Comparison of ENCODE assay signal across 17 mouse cellular contexts in genomic region chr14:58510790-58511189, GRCm38 (mm10).
A peak's percentile ranks its signal among the peaks of the same experiment; 100 is the strongest.
DNase-seq lines count a peak whose midpoint lies in the region; ATAC-seq and TF ChIP-seq lines count a peak whose summit lies in the region.
"Had no signal": no experiment of that assay in that cellular context is flagged by ENCODE, and none has a peak within 500 bp of the region (broad histone marks: within the 10 kb centered on the region; RNA-seq: fewer than 3 reads in every experiment).

No protein-coding gene starts in this region.

- H3K36me3 ChIP-seq in liver, embryonic 14.5 days (replicated peaks; ENCODE audit: control insufficient read depth, insufficient read depth, low read depth) = no peaks in the 10 kb centered on the region
- no peaks in the 10 kb centered on the region for H3K36me3 ChIP-seq in liver, embryonic 11.5 days (ENCODE audit: control insufficient read depth, insufficient read depth, low read length)
- H3K36me3 ChIP-seq in CH12.LX (replicated peaks in 1 of 2; ENCODE audit: control insufficient read depth in 1 of 2, insufficient read depth in 1 of 2, low read length in 1 of 2) = no peaks in the 10 kb centered on the region
- H3K36me3 ChIP-seq in MEL (ENCODE audit: control insufficient read depth in 1 of 2, insufficient read depth in 2 of 2, low read length in 2 of 2) = no peaks in the 10 kb centered on the region
- H3K36me3 ChIP-seq: embryonic facial prominence, embryonic 12.5 days; hindbrain, embryonic 13.5 days; limb, embryonic 15.5 days; stomach, embryonic 15.5 days had no signal

- H3K27me3 ChIP-seq in liver, embryonic 14.5 days (ENCODE audit: control insufficient read depth, insufficient read depth, low read length) = no peaks in the 10 kb centered on the region
- H3K27me3 ChIP-seq in liver, embryonic 11.5 days (replicated peaks; ENCODE audit: control insufficient read depth, insufficient read depth, low read length) = no peaks in the 10 kb centered on the region
- H3K27me3 ChIP-seq in CH12.LX (replicated peaks) = no peaks in the 10 kb centered on the region
- H3K27me3 ChIP-seq in MEL (ENCODE audit: control insufficient read depth in 1 of 2, insufficient read depth in 2 of 2, low read length in 2 of 2) = no peaks in the 10 kb centered on the region
- H3K27me3 ChIP-seq: embryonic facial prominence, embryonic 12.5 days; hindbrain, embryonic 13.5 days; limb, embryonic 15.5 days; stomach, embryonic 15.5 days had no signal

- H3K9ac ChIP-seq in liver, embryonic 14.5 days (replicated peaks) = no peak overlapping the region
- H3K9ac ChIP-seq in liver, embryonic 11.5 days (ENCODE audit: low read depth, low read length) = no peak overlapping the region
- H3K9ac ChIP-seq in CH12.LX (ENCODE audit: insufficient read depth, low read depth) (no peak overlapping the region), MEL (ENCODE audit: control insufficient read depth, low read depth, low read length, poor library complexity, severe bottlenecking) (no peak overlapping the region)
- H3K9ac ChIP-seq: embryonic facial prominence, embryonic 12.5 days; hindbrain, embryonic 13.5 days; limb, embryonic 15.5 days; stomach, embryonic 15.5 days had no signal

- 34% methylated on average over 4 of the region's 4 CpGs for WGBS in liver, embryonic 14.5 days (ENCODE audit: insufficient replicate concordance)
- 71% methylated on average over 4 of the region's 4 CpGs for WGBS in liver, embryonic 11.5 days

- dilution Hi-C loops in CH12.LX (cut with MboI; ENCODE audit: extremely low pct_ligation_motif_present, extremely low pct_unique_long_range_greater_than_20kb, low sequenced_read_pairs) = no loop called here

- no peak for ATAC-seq in liver, embryonic 14.5 days (ENCODE audit: insufficient read depth)
- no peak for ATAC-seq in liver, embryonic 11.5 days (replicated peaks; ENCODE audit: low FRiP score)
- ATAC-seq: midbrain, embryonic 16.5 days had no signal

- intact Hi-C loops in gastrocnemius, adult 2 months (cut with DNase I) = no loop called here

- DNase-seq in gastrocnemius, adult 2 months = no peak
- DNase-seq in gastrocnemius, postnatal 25 days = no peak
- no peak for DNase-seq in liver, embryonic 14.5 days (ENCODE audit: low read depth in 3 of 3, low spot score in 3 of 3)
- no peak for DNase-seq in liver, embryonic 11.5 days (ENCODE audit: low spot score)
- DNase-seq in CH12.LX (ENCODE audit: extremely low read depth) = peak; percentile 36
- peak; percentile 4 for DNase-seq in MEL (ENCODE audit: low read depth, low spot score)
- DNase-seq in frontal cortex, postnatal 36 days (ENCODE audit: low spot score in 2 of 2) = no peak
- no peak for DNase-seq in left cerebral cortex, adult 18-20 months (ENCODE audit: low spot score in 2 of 2)
- DNase-seq: cerebellum, adult 18-20 months; cerebellum, postnatal 36 days; gastrocnemius, postnatal 14 days; thymus, postnatal 25 days had no signal

- TF ChIP-seq CTCF in gastrocnemius, adult 2 months (IDR thresholded peaks at IDR 0.05) = peak; percentile 11; the same call in 1 of the 2 replicates
- peak; percentile 20; the same call in 1 of the 2 replicates for TF ChIP-seq CTCF in liver, embryonic 14.5 days (IDR thresholded peaks at IDR 0.05; ENCODE audit: low read depth)
- TF ChIP-seq CTCF in CH12.LX (conservative IDR thresholded peaks at IDR 0.05 in 1 of 2, IDR thresholded peaks at IDR 0.05 in 1 of 2; ENCODE audit: low read depth in 2 of 2, low read length in 2 of 2) (peak in 1 of 2 experiments; percentile 47; a peak in 2 of 4 replicates), MEL (IDR thresholded peaks at IDR 0.05 in 2 of 3, conservative IDR thresholded peaks at IDR 0.05 in 1 of 3; ENCODE audit: control insufficient read depth in 1 of 3, insufficient read depth in 1 of 3, low read depth in 2 of 3, low read length in 3 of 3, poor library complexity in 1 of 3, severe bottlenecking in 1 of 3) (0 out of 6 replicates have a peak, but pooled peaks of 2 of the 3 experiments have one; percentile 2 to 15)

- no peak overlapping the region for H3K4me3 ChIP-seq in gastrocnemius, adult 2 months
- H3K4me3 ChIP-seq in liver, embryonic 14.5 days (ENCODE audit: insufficient read depth in 1 of 2, low read depth in 2 of 2, low read length in 2 of 2) = no peak overlapping the region
- H3K4me3 ChIP-seq in liver, embryonic 11.5 days (ENCODE audit: low read depth, low read length) = no peak overlapping the region
- H3K4me3 ChIP-seq in CH12.LX (replicated peaks in 1 of 3; ENCODE audit: low read depth in 2 of 3, low read length in 2 of 3, poor library complexity in 1 of 3) (no peak overlapping the region), MEL (ENCODE audit: control insufficient read depth in 1 of 2, insufficient read depth in 1 of 2, low read depth in 2 of 2, low read length in 2 of 2) (no peak overlapping the region)
- H3K4me3 ChIP-seq: embryonic facial prominence, embryonic 12.5 days; hindbrain, embryonic 13.5 days; limb, embryonic 15.5 days; stomach, embryonic 15.5 days had no signal

- no peak for TF ChIP-seq POLR2A in CH12.LX (IDR thresholded peaks at IDR 0.05; ENCODE audit: low read depth, low read length)
- TF ChIP-seq POLR2A in MEL (IDR thresholded peaks at IDR 0.05; ENCODE audit: control insufficient read depth in 1 of 2, insufficient read depth in 1 of 2, low read depth in 1 of 2, low read length in 2 of 2, poor library complexity in 1 of 2) = no peak

- no peak overlapping the region for H3K4me2 ChIP-seq in liver, embryonic 14.5 days (ENCODE audit: low read depth)
- H3K4me2 ChIP-seq in liver, embryonic 11.5 days = no peak overlapping the region
- H3K4me2 ChIP-seq in CH12.LX (ENCODE audit: insufficient read depth, low read depth, poor library complexity, severe bottlenecking) = no peak overlapping the region
- H3K4me2 ChIP-seq: embryonic facial prominence, embryonic 12.5 days; hindbrain, embryonic 13.5 days; limb, embryonic 15.5 days; stomach, embryonic 15.5 days had no signal

- no peaks in the 10 kb centered on the region for H3K79me2 ChIP-seq in CH12.LX (replicated peaks; ENCODE audit: control insufficient read depth, extremely low read depth, insufficient read depth, poor library complexity, severe bottlenecking)
- no peaks in the 10 kb centered on the region for H3K79me2 ChIP-seq in MEL (ENCODE audit: control insufficient read depth, insufficient read depth, low read length, poor library complexity)

- H3K9me3 ChIP-seq in liver, embryonic 14.5 days (ENCODE audit: control insufficient read depth, low read length) = no peaks in the 10 kb centered on the region
- H3K9me3 ChIP-seq in liver, embryonic 11.5 days (ENCODE audit: control insufficient read depth, low read length) = no peaks in the 10 kb centered on the region
- H3K9me3 ChIP-seq in CH12.LX (replicated peaks; ENCODE audit: low read length) (no peaks in the 10 kb centered on the region), MEL (replicated peaks; ENCODE audit: insufficient read depth, low read length) (no peaks in the 10 kb centered on the region)
- H3K9me3 ChIP-seq: embryonic facial prominence, embryonic 12.5 days; hindbrain, embryonic 13.5 days; limb, embryonic 15.5 days; stomach, embryonic 15.5 days had no signal

- in situ Hi-C loops in CH12.LX (cut with MboI; ENCODE audit: low pct_ligation_motif_present, low pct_unique_long_range_greater_than_20kb, low sequenced_read_pairs) = no loop called here

- no peak for TF ChIP-seq EP300 in liver, embryonic 14.5 days (IDR thresholded peaks at IDR 0.05; ENCODE audit: low read depth)
- no peak for TF ChIP-seq EP300 in CH12.LX (IDR thresholded peaks at IDR 0.05; ENCODE audit: low read length)
- TF ChIP-seq EP300 in MEL (IDR thresholded peaks at IDR 0.05; ENCODE audit: low read depth in 1 of 2, low read length in 2 of 2) = no peak

- no peaks in the 10 kb centered on the region for H3K4me1 ChIP-seq in liver, embryonic 14.5 days (replicated peaks; ENCODE audit: control insufficient read depth in 2 of 2, insufficient read depth in 2 of 2, low read length in 1 of 2)
- H3K4me1 ChIP-seq in liver, embryonic 11.5 days (replicated peaks; ENCODE audit: control insufficient read depth, insufficient read depth, low read length) = no peaks in the 10 kb centered on the region
- H3K4me1 ChIP-seq in CH12.LX (ENCODE audit: control insufficient read depth in 1 of 2, insufficient read depth in 2 of 2) = peaks cover 0 to 16% of the 10 kb centered on the region in 2 experiments; a peak in 2 of 4 replicates
- H3K4me1 ChIP-seq in MEL (ENCODE audit: control insufficient read depth in 1 of 2, insufficient read depth in 2 of 2, low read length in 2 of 2) = no peaks in the 10 kb centered on the region
- H3K4me1 ChIP-seq: embryonic facial prominence, embryonic 12.5 days; stomach, embryonic 15.5 days had no signal

- TF ChIP-seq RAD21 in CH12.LX (IDR thresholded peaks at IDR 0.05; ENCODE audit: low read depth, low read length) (peak; percentile 47), MEL (IDR thresholded peaks at IDR 0.05; ENCODE audit: low read depth, low read length) (no peak)

- peak overlapping the region; percentile 58; the same call in 1 of the 2 replicates for H3K27ac ChIP-seq in gastrocnemius, adult 2 months
- H3K27ac ChIP-seq in liver, embryonic 14.5 days = no peak overlapping the region
- no peak overlapping the region for H3K27ac ChIP-seq in liver, embryonic 11.5 days (ENCODE audit: low read depth, low read length)
- H3K27ac ChIP-seq in CH12.LX (ENCODE audit: insufficient read depth, low read depth) (no peak overlapping the region), MEL (ENCODE audit: control insufficient read depth, low read depth, low read length) (no peak overlapping the region)
- H3K27ac ChIP-seq: embryonic facial prominence, embryonic 12.5 days; hindbrain, embryonic 13.5 days; limb, embryonic 15.5 days; stomach, embryonic 15.5 days had no signal

TF ChIP-seq in CH12.LX, 34 proteins besides CTCF, POLR2A, EP300 and RAD21:
- TF ChIP-seq NELFE (IDR thresholded peaks at IDR 0.05; ENCODE audit: low read depth, low read length) (no peak), SMC3 (IDR thresholded peaks at IDR 0.05; ENCODE audit: low read depth, low read length) (peak; percentile 42), MXI1 (IDR thresholded peaks at IDR 0.05; ENCODE audit: low read depth, low read length) (no peak), BHLHE40 (IDR thresholded peaks at IDR 0.05; ENCODE audit: low read depth, low read length) (no peak), MAFK (IDR thresholded peaks at IDR 0.05; ENCODE audit: insufficient replicate concordance, low read length) (no peak), JUN (IDR thresholded peaks at IDR 0.05; ENCODE audit: insufficient read depth, low read depth, low read length) (no peak)
TF ChIP-seq in CH12.LX: peak in this region for 1.

TF ChIP-seq in MEL, 35 proteins besides CTCF, POLR2A, EP300 and RAD21:
- TF ChIP-seq ZMIZ1 (IDR thresholded peaks at IDR 0.05; ENCODE audit: low read depth, low read length) (no peak), GATA1 (IDR thresholded peaks at IDR 0.05; ENCODE audit: low read depth, low read length) (no peak), USF1 (IDR thresholded peaks at IDR 0.05; ENCODE audit: low read depth, low read length) (no peak)

Comparison
In these comparisons a context has a peak if more than half of its experiments do, and no peak if none do; other contexts are left out.
1. DNase-seq: peak in CH12.LX (single experiment) and MEL (single experiment); none in gastrocnemius, adult 2 months (single experiment), gastrocnemius, postnatal 25 days (single experiment), liver, embryonic 14.5 days (0 of 3), liver, embryonic 11.5 days (single experiment), frontal cortex, postnatal 36 days (0 of 2) and left cerebral cortex, adult 18-20 months (0 of 2).